Mouse (Mus musculus): ENCODE results near the gene 2010111I01Rik.

DNA sequence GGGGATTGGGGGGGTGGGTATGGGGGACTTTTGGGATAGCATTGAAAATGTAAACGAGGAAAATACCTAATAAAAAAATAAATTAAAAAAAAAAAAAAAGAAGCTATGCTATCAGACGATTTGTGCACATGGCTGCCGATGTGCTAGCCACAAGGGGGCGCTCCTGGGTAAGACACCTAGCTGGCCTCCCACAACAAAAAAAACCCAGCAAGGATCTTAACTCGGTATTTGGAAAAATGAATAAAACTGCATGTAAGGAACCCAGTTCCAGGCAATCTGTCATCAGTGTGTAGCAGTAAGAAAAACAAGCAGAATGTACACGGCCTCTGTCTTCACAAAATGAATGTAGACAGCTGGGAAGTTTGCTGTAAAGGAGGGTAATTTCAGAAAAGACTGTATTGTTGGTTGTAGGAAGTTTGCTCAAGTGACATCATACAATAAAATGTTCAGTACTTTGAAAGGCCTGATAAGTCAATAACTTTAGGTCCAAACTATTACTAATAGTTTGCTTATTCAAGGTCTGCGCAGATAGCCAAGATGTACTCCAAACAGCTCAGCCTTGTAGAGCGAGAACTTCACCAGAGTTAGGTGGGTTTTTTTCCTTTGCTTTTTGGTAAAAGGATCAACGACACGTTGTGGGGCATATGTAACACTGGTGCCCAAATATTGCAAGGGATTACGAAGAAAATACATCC lies 44.9 kb upstream of the 2010111I01Rik start:
- TF ChIP-seq POLR2A (IDR thresholded peaks at IDR 0.05; ENCODE audit: low read depth, low read length) (no peak), CTCF (IDR thresholded peaks at IDR 0.05; ENCODE audit: extremely low read depth, insufficient read depth, insufficient read length, insufficient replicate concordance) (peak; percentile 62; the same call in 1 of the 2 replicates)
